Mouse (Mus musculus) MEL (cell line): ENCODE results near the gene St7. TPM values are rescaled to one million over a fixed set of nuclear protein-coding genes. Genes with fewer than 3 reads are reported as not detected.

Source experiments
- DNase-seq: peaks from one replicate; pipeline ENCODE4 v3.0.0; 2011; ENCODE audit warnings: low read depth, low spot score
- H3K27ac ChIP-seq: 2 replicates; pipeline ENCODE4 v1.5.1; 2012; ENCODE audit warnings: low read depth, mild to moderate bottlenecking, control low read depth, low read length, moderate library complexity; ENCODE audit not compliant: control insufficient read depth
- H3K27me3 ChIP-seq, 2 experiments: fragments of 150-350 bp in 1 of 2; sonication (generic) in 1 of 2; 2 replicates each; pipeline ENCODE4 v1.6.1; 2012; ENCODE audit warnings: low read length in 2 of 2, mild to moderate bottlenecking in 2 of 2, improper control_type of control experiment in 1 of 2, moderate library complexity in 1 of 2; ENCODE audit not compliant: insufficient read depth in 2 of 2, control insufficient read depth in 1 of 2
- H3K36me3 ChIP-seq, 2 experiments: 2 replicates each; pipeline ENCODE4 v1.6.1; 2012 to 2014; ENCODE audit warnings: low read length in 2 of 2, improper control_type of control experiment in 1 of 2, inconsistent platforms in 1 of 2, mild to moderate bottlenecking in 1 of 2; ENCODE audit not compliant: insufficient read depth in 2 of 2, control insufficient read depth in 1 of 2
- H3K4me1 ChIP-seq, 2 experiments: fragments of 150-350 bp in 1 of 2; sonication (generic) in 1 of 2; 2 replicates each; pipeline ENCODE4 v1.6.1; 2012; ENCODE audit warnings: low read length in 2 of 2, improper control_type of control experiment in 1 of 2, mild to moderate bottlenecking in 1 of 2; ENCODE audit not compliant: insufficient read depth in 2 of 2, control insufficient read depth in 1 of 2
- H3K4me3 ChIP-seq, 2 experiments: fragments of 150-350 bp in 1 of 2; sonication (generic) in 1 of 2; 2 replicates each; pipeline ENCODE4 v1.5.1; 2012; ENCODE audit warnings: low read depth in 2 of 2, low read length in 2 of 2, mild to moderate bottlenecking in 2 of 2, moderate library complexity in 2 of 2, control low read depth in 1 of 2, improper control_type of control experiment in 1 of 2; ENCODE audit not compliant: control insufficient read depth in 1 of 2, insufficient read depth in 1 of 2
- H3K79me2 ChIP-seq: 2 replicates; pipeline ENCODE4 v1.6.1; 2012; ENCODE audit warnings: mild to moderate bottlenecking, low read length, moderate library complexity; ENCODE audit not compliant: control insufficient read depth, poor library complexity, insufficient read depth
- H3K9ac ChIP-seq: 2 replicates; pipeline ENCODE4 v1.6.1; 2012; ENCODE audit warnings: low read depth, mild to moderate bottlenecking, control low read depth, low read length, moderate library complexity; ENCODE audit not compliant: control insufficient read depth, poor library complexity, severe bottlenecking
- H3K9me3 ChIP-seq: fragments of 150-350 bp; sonication (generic); replicated peaks from 2 replicates; pipeline ENCODE4 v1.6.1; 2012; ENCODE audit warnings: mild to moderate bottlenecking, low read length, improper control_type of control experiment, moderate library complexity; ENCODE audit not compliant: insufficient read depth
- BHLHE40 ChIP-seq: IDR thresholded peaks from 2 replicates; pipeline ENCODE4 v1.6.1; 2012; ENCODE audit warnings: low read depth, mild to moderate bottlenecking, inconsistent platforms, low read length, improper control_type of control experiment, borderline replicate concordance
- CHD1 ChIP-seq: IDR thresholded peaks from 2 replicates; pipeline ENCODE4 v1.6.1; 2012; ENCODE audit warnings: low read depth, mild to moderate bottlenecking, inconsistent platforms, low read length, improper control_type of control experiment
- CHD2 ChIP-seq: IDR thresholded peaks from 2 replicates; pipeline ENCODE4 v1.6.1; 2011; ENCODE audit warnings: low read length, improper control_type of control experiment
- E2F4 ChIP-seq: IDR thresholded peaks from 2 replicates; pipeline ENCODE4 v1.6.1; 2011; ENCODE audit warnings: low read depth, low read length, improper control_type of control experiment, borderline replicate concordance
- ELF1 ChIP-seq: IDR thresholded peaks from 2 replicates; pipeline ENCODE4 v1.6.1; 2014; ENCODE audit warnings: low read depth, mild to moderate bottlenecking, inconsistent platforms, low read length, improper control_type of control experiment, moderate library complexity
- EP300 ChIP-seq, 2 experiments: IDR thresholded peaks; 2 replicates each; pipeline ENCODE4 v1.6.1; 2011; ENCODE audit warnings: improper control_type of control experiment in 2 of 2, low read length in 2 of 2, low read depth in 1 of 2, mild to moderate bottlenecking in 1 of 2
- ETS1 ChIP-seq: IDR thresholded peaks from 2 replicates; pipeline ENCODE4 v1.6.1; 2012; ENCODE audit warnings: low read depth, mild to moderate bottlenecking, inconsistent platforms, low read length, improper control_type of control experiment, moderate library complexity
- GATA1 ChIP-seq: IDR thresholded peaks from 2 replicates; pipeline ENCODE4 v1.6.1; 2011; ENCODE audit warnings: low read depth, low read length, improper control_type of control experiment
- HCFC1 ChIP-seq: IDR thresholded peaks from 2 replicates; pipeline ENCODE4 v1.6.1; 2012; ENCODE audit warnings: low read depth, mild to moderate bottlenecking, inconsistent platforms, low read length, improper control_type of control experiment, moderate library complexity
- JUND ChIP-seq: IDR thresholded peaks from 2 replicates; pipeline ENCODE4 v1.6.1; 2011; ENCODE audit warnings: low read depth, mild to moderate bottlenecking, improper control_type of control experiment, low read length
- MAZ ChIP-seq: IDR thresholded peaks from 2 replicates; pipeline ENCODE4 v1.6.1; 2012; ENCODE audit warnings: low read depth, mild to moderate bottlenecking, inconsistent platforms, low read length, improper control_type of control experiment
- MEF2A ChIP-seq: IDR thresholded peaks from 2 replicates; pipeline ENCODE4 v1.6.1; 2014; ENCODE audit warnings: low read depth, mild to moderate bottlenecking, inconsistent platforms, low read length, improper control_type of control experiment; ENCODE audit not compliant: poor library complexity, insufficient replicate concordance, severe bottlenecking; ENCODE audit errors: extremely low read depth
- MXI1 ChIP-seq: IDR thresholded peaks from 2 replicates; pipeline ENCODE4 v1.6.1; 2011; ENCODE audit warnings: mild to moderate bottlenecking, low read depth, low read length, improper control_type of control experiment
- MYB ChIP-seq: IDR thresholded peaks from 2 replicates; pipeline ENCODE4 v1.6.1; 2011; ENCODE audit warnings: mild to moderate bottlenecking, low read depth, low read length, improper control_type of control experiment
- NRF1 ChIP-seq: IDR thresholded peaks from 2 replicates; pipeline ENCODE4 v1.6.1; 2014; ENCODE audit warnings: low read depth, mild to moderate bottlenecking, inconsistent platforms, low read length, improper control_type of control experiment, moderate library complexity; ENCODE audit not compliant: poor library complexity, insufficient read depth, severe bottlenecking
- POLR2AphosphoS2 ChIP-seq: IDR thresholded peaks from 2 replicates; pipeline ENCODE4 v1.6.1; 2011; ENCODE audit warnings: low read length, improper control_type of control experiment
- RAD21 ChIP-seq: IDR thresholded peaks from 2 replicates; pipeline ENCODE4 v1.6.1; 2011; ENCODE audit warnings: mild to moderate bottlenecking, low read depth, low read length, improper control_type of control experiment
- RCOR1 ChIP-seq: IDR thresholded peaks from 2 replicates; pipeline ENCODE4 v1.6.1; 2012; ENCODE audit warnings: low read depth, mild to moderate bottlenecking, inconsistent platforms, low read length, improper control_type of control experiment
- TBP ChIP-seq: IDR thresholded peaks from 2 replicates; pipeline ENCODE4 v1.8.0; 2011; ENCODE audit warnings: low read depth, low read length, improper control_type of control experiment
- USF1 ChIP-seq: IDR thresholded peaks from 2 replicates; pipeline ENCODE4 v1.6.1; 2014; ENCODE audit warnings: low read depth, mild to moderate bottlenecking, inconsistent platforms, low read length, improper control_type of control experiment, moderate library complexity
- USF2 ChIP-seq, 2 experiments: IDR thresholded peaks; 2 replicates each; pipeline ENCODE4 v1.6.1; 2011 to 2012; ENCODE audit warnings: improper control_type of control experiment in 2 of 2, low read length in 2 of 2, borderline replicate concordance in 1 of 2, inconsistent platforms in 1 of 2, low read depth in 1 of 2, mild to moderate bottlenecking in 1 of 2; ENCODE audit not compliant: insufficient read depth in 1 of 2
- ZC3H11A ChIP-seq: IDR thresholded peaks from 2 replicates; pipeline ENCODE4 v1.6.1; 2012; ENCODE audit warnings: low read depth, mild to moderate bottlenecking, inconsistent platforms, low read length, improper control_type of control experiment
- ZMIZ1 ChIP-seq: IDR thresholded peaks from 2 replicates; pipeline ENCODE4 v1.6.1; 2012; ENCODE audit warnings: low read depth, mild to moderate bottlenecking, inconsistent platforms, low read length, improper control_type of control experiment, moderate library complexity
- ZNF384 ChIP-seq: IDR thresholded peaks from 2 replicates; pipeline ENCODE4 v1.6.1; 2012; ENCODE audit warnings: low read depth, mild to moderate bottlenecking, inconsistent platforms, low read length, improper control_type of control experiment
- polyA plus RNA-seq, 2 experiments: library from polyadenylated mRNA; stranded (reverse) in 1 of 2; unstranded in 1 of 2; fragments of >175 nt in 1 of 2; fragments of >200 nt in 1 of 2; gene quantifications; 2 replicates each; pipeline versions ENCODE4 v1.2.1 to v1.2.4; 2012; ENCODE audit warnings: low replicate concordance in 2 of 2, low read depth in 1 of 2; ENCODE audit not compliant: insufficient read length in 2 of 2, insufficient read depth in 1 of 2, missing spikeins in 1 of 2
- total RNA-seq: library from RNA; depleted of rRNA; stranded (reverse); fragments of 300-350 nt; gene quantifications from 2 replicates; pipeline ENCODE4 v1.2.3, GENCODE M21; 2012

St7 gene
- total and polyA plus RNA-seq, 3 experiments = 34.4 to 48.5 TPM; not detected in 1

DNA sequence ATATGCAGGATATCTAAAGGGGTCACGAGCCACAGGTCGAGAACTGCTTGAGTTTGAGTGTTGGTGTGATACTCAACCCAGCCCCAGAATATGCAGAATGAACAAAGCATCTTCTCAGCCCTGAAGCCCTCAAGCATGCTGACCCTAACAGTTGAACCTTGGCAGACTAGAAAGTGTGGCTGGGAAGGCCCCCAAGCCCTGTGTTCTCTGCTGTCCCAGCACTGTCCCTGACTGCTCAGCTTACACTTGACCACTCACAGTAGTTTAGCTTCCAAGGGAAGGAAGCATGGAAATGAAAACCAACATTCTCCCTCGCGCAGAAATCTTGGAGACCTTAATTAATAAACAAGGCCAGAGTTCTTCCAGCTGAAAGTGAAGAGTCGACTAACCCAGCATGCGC is 219.6 kb downstream of the St7 start:
- no peak for DNase-seq
- no peaks in the 10 kb centered on the region for H3K9me3 ChIP-seq
- TF ChIP-seq USF2 (IDR thresholded peaks at IDR 0.05; ENCODE audit: borderline replicate concordance in 1 of 2, insufficient read depth in 1 of 2, low read depth in 1 of 2, low read length in 2 of 2) (no peak), ZNF384 (no peak), ZC3H11A (no peak), ETS1 (no peak), MXI1 (no peak), GATA1 (no peak), MEF2A (no peak), ELF1 (no peak), RAD21 (no peak), MYB (no peak), CHD1 (no peak), JUND (no peak), BHLHE40 (no peak), ZMIZ1 (no peak)
- H3K36me3 ChIP-seq = peaks cover 0 to 4% of the 10 kb centered on the region in 2 experiments; a peak in 3 of 4 replicates
- no peaks in the 10 kb centered on the region for H3K4me1 ChIP-seq
- no peak overlapping the region for H3K4me3 ChIP-seq
- H3K79me2 ChIP-seq = no peaks in the 10 kb centered on the region; the same call in 1 of the 2 replicates
- no peak overlapping the region for H3K9ac ChIP-seq
- no peak overlapping the region for H3K27ac ChIP-seq
- no peaks in the 10 kb centered on the region for H3K27me3 ChIP-seq

GRCm38 (mm10) chr6:17912825-17913224 is 220.1 kb downstream of the St7 start:
- DNase-seq = no peak
- Histone ChIP-seq H3K4me3 (no peak overlapping the region), H3K36me3 (peaks cover 0 to 4% of the 10 kb centered on the region in 2 experiments; a peak in 3 of 4 replicates), H3K9me3 (no peaks in the 10 kb centered on the region), H3K79me2 (no peaks in the 10 kb centered on the region; the same call in 1 of the 2 replicates), H3K27me3 (no peaks in the 10 kb centered on the region), H3K27ac (no peak overlapping the region), H3K9ac (no peak overlapping the region), H3K4me1 (no peaks in the 10 kb centered on the region)
- TF ChIP-seq ZC3H11A (no peak), HCFC1 (no peak), CHD1 (no peak), USF1 (no peak), MEF2A (no peak), CHD2 (no peak), MAZ (no peak), E2F4 (no peak), ZNF384 (no peak), POLR2AphosphoS2 (no peak), NRF1 (no peak), EP300 (IDR thresholded peaks at IDR 0.05; ENCODE audit: low read depth in 1 of 2, low read length in 2 of 2) (no peak), GATA1 (no peak), ZMIZ1 (no peak), RCOR1 (no peak), TBP (no peak)
